Mouse (Mus musculus) natural killer cell, adult 2 months (primary cell): Measurements from ENCODE around the gene Pkd1.
A peak's percentile ranks its signal among the peaks of the same experiment; 100 is the strongest.

ENCODE experiments used
- DNase-seq, 2 experiments: peaks; one replicate each; pipeline ENCODE4 v3.0.0; 2022; ENCODE audit warnings: low spot score in 2 of 2

Gene Pkd1

GRCm38 (mm10) chr17:24565792-24566191 is 16.2 kb downstream of the Pkd1 start:
- no peak for DNase-seq

GRCm38 (mm10) chr17:24567034-24567779 is 17.6 kb downstream of the Pkd1 start:
- no peak for DNase-seq

- no peak for DNase-seq
Observed at GRCm38 (mm10) chr17:24569837-24570236, 20.2 kb downstream of the Pkd1 start.

GRCm38 (mm10) chr17:24572651-24573245 is 23.1 kb downstream of the Pkd1 start:
- no peak for DNase-seq

GRCm38 (mm10) chr17:24573811-24574210 is 24.2 kb downstream of the Pkd1 start:
- DNase-seq, result no peak

GRCm38 (mm10) chr17:24579532-24579931 is 29.9 kb downstream of the Pkd1 start:
- DNase-seq, result no peak

- no peak for DNase-seq
Observed at GRCm38 (mm10) chr17:24580287-24580686, 30.7 kb downstream of the Pkd1 start.

GRCm38 (mm10) chr17:24583599-24584460 is 34.2 kb downstream of the Pkd1 start:
- no peak for DNase-seq

- no peak for DNase-seq
Observed at GRCm38 (mm10) chr17:24584520-24584919, 34.9 kb downstream of the Pkd1 start.

- no peak for DNase-seq
Observed at GRCm38 (mm10) chr17:24586532-24586931, 36.9 kb downstream of the Pkd1 start.

GRCm38 (mm10) chr17:24590943-24591342 is 41.3 kb downstream of the Pkd1 start:
- DNase-seq, result no peak

GRCm38 (mm10) chr17:24591695-24592094 is 42.1 kb downstream of the Pkd1 start:
- no peak for DNase-seq

GRCm38 (mm10) chr17:24593248-24593647 is 43.6 kb downstream of the Pkd1 start:
- no peak for DNase-seq

GRCm38 (mm10) chr17:24593992-24594890 is 44.6 kb downstream of the Pkd1 start:
- no peak for DNase-seq

GRCm38 (mm10) chr17:24595126-24596072 is 45.8 kb downstream of the Pkd1 start:
- DNase-seq, result no peak

- DNase-seq, result no peak
Observed at GRCm38 (mm10) chr17:24596073-24596466, 46.4 kb downstream of the Pkd1 start.

GRCm38 (mm10) chr17:24596471-24597183 is 47.0 kb downstream of the Pkd1 start:
- no peak for DNase-seq

GRCm38 (mm10) chr17:24597989-24598388 is 48.4 kb downstream of the Pkd1 start:
- DNase-seq, result no peak

- no peak for DNase-seq
Observed at GRCm38 (mm10) chr17:24600502-24600901, 50.9 kb downstream of the Pkd1 start.

GRCm38 (mm10) chr17:24603961-24604360 is 54.3 kb downstream of the Pkd1 start:
- peak; percentile 39 to 60 for DNase-seq
